Mouse (Mus musculus): Measurements from ENCODE around the gene Tnip3.

The Tnip3 gene

DNA sequence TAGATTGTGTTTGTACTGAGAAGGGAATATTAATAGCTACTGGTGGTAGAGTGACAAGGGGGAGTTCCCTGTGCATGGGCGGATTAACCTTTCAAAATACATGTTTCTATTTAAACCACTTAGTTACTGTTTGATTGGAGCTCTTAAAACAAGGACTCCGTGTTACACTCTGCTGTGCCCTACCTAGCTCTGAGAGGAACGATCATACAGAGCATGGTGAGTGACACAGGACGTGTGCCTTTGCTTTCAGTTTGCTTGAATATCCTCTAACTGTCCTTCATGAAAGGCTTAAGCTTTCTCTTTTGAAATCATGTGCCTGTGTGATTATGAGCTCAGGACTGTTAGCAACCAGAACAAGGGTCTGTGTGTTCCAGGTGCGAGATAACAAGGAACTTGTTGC is at the start of gene Tnip3:
Tnip3 (plus strand) TSS at position 122 of the 400 bp plus-strand sequence.
- no peak for DNase-seq (ENCODE audit: low read depth, low spot score)

GRCm38 (mm10) chr6:65498786-65499185 is 26.3 kb upstream of the Tnip3 start:
- DNase-seq (ENCODE audit: low read depth, low spot score) = no peak

GRCm38 (mm10) chr6:65510051-65510669 is 15.0 kb upstream of the Tnip3 start:
- DNase-seq (ENCODE audit: low read depth, low spot score) = peak; percentile 82

DNA sequence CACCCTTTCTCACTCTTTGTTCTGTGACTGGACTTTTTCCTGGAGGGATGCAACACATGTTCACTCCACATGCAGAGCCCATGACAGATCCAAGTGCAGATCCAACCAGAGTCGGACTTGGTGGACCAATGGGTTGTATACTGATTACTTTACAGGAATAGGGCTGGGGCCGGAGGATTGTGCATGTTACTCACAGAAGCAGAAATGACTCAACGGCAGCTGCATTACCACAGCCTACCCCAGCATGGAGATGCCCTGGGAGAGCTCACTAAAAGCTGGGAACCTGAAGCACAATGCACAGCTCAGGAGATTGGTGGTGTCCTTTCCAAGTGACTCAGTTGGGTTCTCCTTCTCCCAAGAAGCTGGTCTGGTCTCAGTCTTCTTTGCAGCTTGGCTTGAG is 11.3 kb upstream of the Tnip3 start:
- no peak for DNase-seq (ENCODE audit: low read depth, low spot score)

DNA sequence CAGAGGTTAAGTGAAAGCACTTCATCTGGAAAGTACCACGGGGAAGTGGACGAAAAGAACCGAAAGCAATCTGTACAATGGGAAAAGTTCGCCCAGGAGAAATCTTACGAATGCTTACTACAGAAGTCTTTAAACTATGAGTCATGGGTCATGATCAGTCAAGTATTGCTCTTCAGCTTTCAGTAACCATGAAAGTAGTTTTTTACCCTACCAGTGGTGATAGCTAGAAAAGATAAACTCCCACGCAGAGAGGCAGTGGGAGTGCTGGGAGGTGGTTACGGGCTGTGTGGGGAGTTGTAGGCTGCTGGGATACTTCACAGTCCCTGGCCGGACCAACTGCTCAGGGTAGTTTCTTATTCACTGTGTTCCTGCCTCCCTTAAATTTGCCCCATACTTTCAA is 8.4 kb upstream of the Tnip3 start:
- DNase-seq (ENCODE audit: low read depth, low spot score) = no peak

- no peak for DNase-seq (ENCODE audit: low read depth, low spot score)
These were observed 4.3 kb upstream of the Tnip3 start for GRCm38 (mm10) chr6:65520821-65521220.

GRCm38 (mm10) chr6:65527892-65528291 is 2.8 kb downstream of the Tnip3 start:
- DNase-seq (ENCODE audit: low read depth, low spot score) = no peak

DNA sequence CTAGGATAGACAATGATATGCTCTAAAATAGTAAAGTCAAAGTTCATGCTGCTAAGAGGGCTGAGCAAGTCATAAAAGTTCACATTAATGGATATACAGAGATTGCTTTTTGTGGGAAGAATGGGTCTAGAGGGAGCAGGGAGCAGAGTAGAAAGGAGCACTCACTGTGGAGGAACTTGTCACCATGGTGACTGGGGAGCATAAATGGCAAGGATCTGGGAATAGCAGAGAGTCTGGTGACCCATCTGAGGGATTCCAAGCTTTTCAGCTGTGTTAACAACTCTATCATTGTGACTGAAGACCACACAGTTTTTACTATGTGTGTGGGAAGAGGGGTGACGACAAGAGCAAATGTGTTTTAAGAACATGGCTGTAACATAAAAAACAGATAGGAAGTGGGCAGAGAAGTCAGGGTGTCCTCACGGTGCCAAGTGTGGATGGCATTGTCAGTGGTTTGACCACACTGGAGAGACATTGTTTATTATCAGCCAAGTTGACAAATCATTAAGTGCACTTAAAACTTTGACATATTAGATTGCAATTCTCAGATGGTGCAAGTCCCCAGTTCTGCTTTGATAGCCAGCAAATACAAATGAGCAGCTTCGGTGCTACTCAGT is 6.2 kb downstream of the Tnip3 start:
- DNase-seq (ENCODE audit: low read depth, low spot score) = no peak

- no peak for DNase-seq (ENCODE audit: low read depth, low spot score)
These were observed 8.6 kb downstream of the Tnip3 start for GRCm38 (mm10) chr6:65533687-65534086.

- DNase-seq (ENCODE audit: low read depth, low spot score) = no peak
These were observed 12.3 kb downstream of the Tnip3 start for GRCm38 (mm10) chr6:65537327-65537884.

GRCm38 (mm10) chr6:65538022-65538652 is 13.0 kb downstream of the Tnip3 start:
- no peak for DNase-seq (ENCODE audit: low read depth, low spot score)

DNA sequence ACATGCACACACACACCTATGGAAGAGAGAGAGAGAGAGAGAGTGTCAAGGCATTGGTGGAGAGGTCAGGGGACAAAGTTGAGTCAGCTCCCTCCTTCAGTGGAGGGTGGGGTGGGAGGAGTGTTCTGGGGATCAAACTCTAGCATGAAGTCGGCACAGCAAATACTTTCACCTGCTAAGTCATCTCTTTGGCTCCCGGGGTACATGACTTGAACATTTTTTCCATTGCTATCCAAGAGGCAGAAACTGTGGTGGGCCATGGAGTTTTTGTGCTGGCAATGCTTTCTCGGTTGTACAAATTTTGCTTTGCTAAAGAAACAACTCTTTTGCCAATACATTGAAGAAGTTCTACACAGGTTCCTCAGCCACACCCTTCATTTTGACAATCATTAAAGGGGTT is 13.8 kb downstream of the Tnip3 start:
- DNase-seq (ENCODE audit: low read depth, low spot score) = no peak

- no peak for DNase-seq (ENCODE audit: low read depth, low spot score)
These were observed 15.0 kb downstream of the Tnip3 start for GRCm38 (mm10) chr6:65540138-65540537.

- no peak for DNase-seq (ENCODE audit: low read depth, low spot score)
These were observed 16.0 kb downstream of the Tnip3 start for GRCm38 (mm10) chr6:65541094-65541493.

DNA sequence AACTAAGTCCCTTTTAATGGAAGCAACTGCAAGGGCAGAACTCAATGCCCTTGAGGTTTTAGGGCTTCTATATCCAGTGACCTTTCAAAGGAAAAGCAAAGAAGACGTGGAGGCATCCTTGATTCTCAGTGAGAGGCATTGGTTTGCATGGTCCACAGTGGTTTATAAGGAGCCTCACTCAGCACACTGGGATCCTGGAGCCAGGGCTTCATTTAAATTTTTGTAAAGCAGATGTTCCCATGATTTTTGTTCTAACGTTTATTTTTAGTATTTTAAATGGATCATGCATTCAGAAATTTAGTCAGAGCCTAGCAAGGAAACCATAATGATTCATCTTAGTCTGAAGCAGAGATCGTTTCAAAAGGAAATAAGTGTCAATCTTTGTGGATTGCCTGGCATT is 17.3 kb downstream of the Tnip3 start:
- no peak for DNase-seq (ENCODE audit: low read depth, low spot score)

DNA sequence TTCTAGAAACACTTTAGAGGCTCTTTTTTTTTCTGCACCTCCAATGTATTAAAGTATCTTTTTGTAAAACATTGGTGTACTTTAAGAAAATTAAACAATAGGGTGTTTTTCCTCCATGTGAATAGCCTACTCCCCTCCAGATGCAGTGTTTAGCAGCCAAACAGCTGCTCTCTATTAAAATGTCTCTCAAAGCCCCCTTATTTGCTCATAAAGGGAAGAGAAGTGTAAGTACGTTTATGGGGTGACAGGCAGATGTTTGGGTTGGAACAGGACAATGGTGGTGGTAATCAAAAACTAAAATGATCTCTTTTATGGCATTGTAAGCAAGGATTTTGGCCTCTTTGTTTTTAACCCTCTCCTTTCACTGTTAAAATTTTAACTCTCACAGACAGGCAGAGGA is 17.8 kb downstream of the Tnip3 start:
- DNase-seq (ENCODE audit: low read depth, low spot score) = no peak

DNA sequence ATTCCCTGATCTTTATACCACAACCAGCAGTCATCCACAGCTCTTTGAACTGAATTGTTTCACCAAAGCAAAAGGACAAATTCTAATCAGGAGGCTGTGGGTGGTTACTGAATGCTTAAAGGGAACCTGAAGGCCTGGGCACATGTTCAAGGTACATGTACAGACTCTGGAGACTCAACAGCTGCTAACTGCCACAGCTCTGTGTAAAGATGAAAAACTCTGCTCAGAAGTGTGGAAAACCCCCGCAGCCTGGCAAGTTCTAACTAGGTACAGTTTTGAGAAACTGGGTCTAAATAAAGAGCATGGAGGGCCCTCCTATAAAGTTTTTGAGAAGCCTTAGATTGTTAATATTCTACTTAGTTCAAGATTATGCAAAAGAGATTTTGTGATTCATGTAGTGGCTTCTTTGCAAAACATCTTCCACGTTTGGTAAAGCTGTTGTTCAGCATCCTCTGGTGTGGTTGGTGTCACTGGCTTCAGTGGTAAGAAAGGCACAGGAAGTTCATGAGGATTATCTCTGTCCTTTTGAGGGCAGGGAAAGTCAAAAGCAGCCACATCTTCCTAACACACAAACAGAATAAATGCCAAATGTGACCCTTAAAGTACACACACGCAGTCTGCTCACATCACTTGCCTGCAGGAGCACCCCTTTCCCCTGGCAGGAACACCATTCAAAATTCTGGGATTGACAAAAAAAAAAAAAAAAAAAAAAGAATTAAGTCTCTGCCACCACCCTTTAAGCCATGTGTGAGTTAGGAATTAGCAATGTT is 39.0 kb downstream of the Tnip3 start:
- no peak for DNase-seq (ENCODE audit: low read depth, low spot score)

DNA sequence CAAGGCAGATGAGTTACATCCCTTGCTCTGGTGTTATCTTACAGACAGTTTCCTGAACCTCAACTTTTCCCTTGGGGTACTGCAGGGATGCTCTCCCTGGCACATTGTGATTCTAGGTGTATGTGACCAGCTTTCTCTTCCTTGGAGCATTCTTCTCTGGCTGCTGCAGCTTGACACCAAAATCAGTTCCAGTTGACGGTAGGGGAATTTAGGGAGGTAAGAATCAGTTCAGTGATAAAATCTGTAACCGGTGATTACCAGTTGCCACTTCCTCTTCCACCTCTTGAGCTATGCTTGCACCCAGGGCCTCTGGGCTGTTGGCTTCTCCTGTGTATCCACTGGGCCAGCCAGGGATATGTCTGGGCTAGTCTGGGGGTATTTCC is 39.5 kb downstream of the Tnip3 start:
- DNase-seq (ENCODE audit: low read depth, low spot score) = no peak

GRCm38 (mm10) chr6:65569741-65570140 is 44.6 kb downstream of the Tnip3 start:
- DNase-seq (ENCODE audit: low read depth, low spot score) = peak; percentile 61

GRCm38 (mm10) chr6:65578151-65578973 is 53.2 kb downstream of the Tnip3 start:
- no peak for DNase-seq (ENCODE audit: low read depth, low spot score)

GRCm38 (mm10) chr6:65583029-65583428 is 57.9 kb downstream of the Tnip3 start:
- DNase-seq (ENCODE audit: low read depth, low spot score) = no peak

All from mesoderm, embryonic 11.5 days (tissue).